Mouse (Mus musculus) layer of hippocampus, adult 18-20 months (tissue): ENCODE results near the gene Nol9. TPM values are rescaled to one million over a fixed set of nuclear protein-coding genes. Genes with fewer than 3 reads are reported as not detected.

Experiments
- total RNA-seq, 2 experiments: library from RNA; stranded (reverse); gene quantifications; 2 replicates each; pipeline ENCODE4 v1.2.3; 2021

The Nol9 gene
- total RNA-seq, 2 experiments from 2014 or later, result 18.3 to 19.3 TPM

Other genes starting within 250 kb of the Nol9 start
- 100 to 1,000 TPM; 279 to 302 TPM for gene Camta1, start 177.4 kb upstream of the Nol9 start, total RNA-seq
- gene Dnajc11, start 105.6 kb upstream of the Nol9 start, total RNA-seq, result 10 to 100 TPM; 65.4 to 67.7 TPM
- gene Thap3, start 50.3 kb upstream of the Nol9 start, total RNA-seq, result 10 to 100 TPM; 24.4 to 28.2 TPM
- gene Phf13, start 43.1 kb upstream of the Nol9 start, total RNA-seq, result 10 to 100 TPM; 12.6 to 12.8 TPM
- 10 to 100 TPM; 22.2 to 24.4 TPM for gene Klhl21, start 30.5 kb upstream of the Nol9 start, total RNA-seq
- 10 to 100 TPM; 11.2 to 12.8 TPM for gene Zbtb48, start 11.7 kb upstream of the Nol9 start, total RNA-seq
- gene Tas1r1, start 753 bp upstream of the Nol9 start, total RNA-seq, result under 1 TPM; 0.41 to 0.64 TPM
- gene Plekhg5, start 33.2 kb downstream of the Nol9 start, total RNA-seq, result 100 to 1,000 TPM; 147 to 149 TPM
- 10 to 100 TPM; 40.4 to 49.5 TPM for gene Tnfrsf25, start 76.6 kb downstream of the Nol9 start, total RNA-seq
- 1 to 10 TPM; 2.8 to 3.0 TPM for gene Espn, start 113.0 kb downstream of the Nol9 start, total RNA-seq
- gene Hes2, start 119.5 kb downstream of the Nol9 start, total RNA-seq, result not detected
- 100 to 1,000 TPM; 329 to 352 TPM for gene Acot7, start 138.8 kb downstream of the Nol9 start, total RNA-seq
- gene Gpr153, start 234.9 kb downstream of the Nol9 start, total RNA-seq, result 1 to 10 TPM; 5.0 to 6.5 TPM